Mouse (Mus musculus): ENCODE data around the gene Mrpl23. TPM values are rescaled to one million over a fixed set of nuclear protein-coding genes. Genes with fewer than 3 reads are reported as not detected.

The Mrpl23 gene
- polyA plus RNA-seq, 1 experiment from 2014 or later: 19.7 TPM

DNA sequence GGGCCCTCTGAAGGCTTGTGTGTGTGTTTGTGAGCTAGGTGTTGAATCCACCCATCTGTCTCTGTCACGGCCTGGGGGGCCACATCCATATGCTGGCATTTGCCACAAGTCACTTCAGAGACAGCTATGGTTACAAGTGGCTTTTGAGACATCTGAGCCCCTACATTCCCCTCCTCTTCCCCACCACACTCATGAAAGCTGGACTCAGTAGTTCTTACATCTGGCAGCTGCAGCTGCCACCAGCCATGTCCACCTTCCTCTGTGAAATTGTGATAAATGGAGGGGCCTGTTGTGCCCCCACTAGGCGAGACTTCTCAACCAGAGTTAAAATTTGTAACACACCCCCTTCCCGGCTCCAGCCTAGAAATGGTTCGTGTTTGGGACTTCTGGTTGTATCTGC is 5.8 kb downstream of the Mrpl23 start:
- H3K9me3 ChIP-seq (ENCODE audit: control insufficient read depth, low read length): no peaks in the 10 kb centered on the region
- no peak overlapping the region; the same call in 1 of the 2 replicates for H3K4me2 ChIP-seq (ENCODE audit: low read depth, severe bottlenecking)
- DNase-seq (ENCODE audit: low spot score): no peak
- 7% methylated on average over 4 of the region's 4 CpGs for WGBS
- peak overlapping the region; percentile 98 for H3K27ac ChIP-seq (replicated peaks; ENCODE audit: low read depth, low read length)
- H3K4me3 ChIP-seq (ENCODE audit: low read depth, low read length): no peak overlapping the region
- peaks cover 6% of the 10 kb centered on the region; the same call in 1 of the 2 replicates for H3K36me3 ChIP-seq (ENCODE audit: control insufficient read depth, insufficient read depth, low read length)
- H3K9ac ChIP-seq (ENCODE audit: low read length): peak overlapping the region; percentile 41
- peak; percentile 27; the same call in 1 of the 2 replicates for ATAC-seq (ENCODE audit: insufficient number of reproducible peaks, low FRiP score, low TSS enrichment, low read depth)
- H3K4me1 ChIP-seq (ENCODE audit: control insufficient read depth, insufficient read depth, low read length): peaks cover 76% of the 10 kb centered on the region
- H3K27me3 ChIP-seq (ENCODE audit: control insufficient read depth, insufficient read depth, low read length): no peaks in the 10 kb centered on the region

- H3K4me1 ChIP-seq (ENCODE audit: control insufficient read depth, insufficient read depth, low read length): peaks cover 76% of the 10 kb centered on the region
- no peaks in the 10 kb centered on the region for H3K9me3 ChIP-seq (ENCODE audit: control insufficient read depth, low read length)
- H3K9ac ChIP-seq (ENCODE audit: low read length): peak overlapping the region; percentile 41
- no peak overlapping the region for H3K4me3 ChIP-seq (ENCODE audit: low read depth, low read length)
- 15% methylated on average over 6 of the region's 6 CpGs for WGBS
- H3K36me3 ChIP-seq (ENCODE audit: control insufficient read depth, insufficient read depth, low read length): peaks cover 6% of the 10 kb centered on the region; the same call in 1 of the 2 replicates
- no peaks in the 10 kb centered on the region for H3K27me3 ChIP-seq (ENCODE audit: control insufficient read depth, insufficient read depth, low read length)
- DNase-seq (ENCODE audit: low spot score): no peak
- no peak overlapping the region; the same call in 1 of the 2 replicates for H3K4me2 ChIP-seq (ENCODE audit: low read depth, severe bottlenecking)
- no peak for ATAC-seq (ENCODE audit: insufficient number of reproducible peaks, low FRiP score, low TSS enrichment, low read depth)
- peak overlapping the region; percentile 98 for H3K27ac ChIP-seq (replicated peaks; ENCODE audit: low read depth, low read length)
Measured at GRCm38 (mm10) chr7:142538766-142539165, 6.3 kb downstream of the Mrpl23 start.

DNA sequence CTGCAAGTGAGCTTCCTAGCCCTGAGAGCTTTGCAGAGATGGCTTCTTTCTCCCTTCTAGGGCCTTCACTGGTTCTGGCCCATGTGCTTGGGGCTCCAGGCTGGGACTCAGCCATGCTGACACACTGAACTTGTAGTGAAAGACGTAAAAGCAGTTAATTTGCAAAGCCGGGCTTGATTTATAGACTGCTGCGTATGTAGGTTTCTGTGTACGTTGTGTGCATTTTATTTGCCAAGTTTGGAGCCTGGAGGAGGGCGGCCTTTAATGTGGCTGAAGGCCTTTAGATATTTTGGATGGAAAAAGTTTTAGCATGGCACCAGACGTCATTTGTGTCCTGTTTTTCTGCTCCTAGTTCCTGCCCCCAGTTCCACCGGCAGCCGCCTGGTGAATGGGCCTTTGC is 7.3 kb downstream of the Mrpl23 start:
- WGBS: 23% methylated on average over 8 of the region's 8 CpGs
- H3K4me3 ChIP-seq (ENCODE audit: low read depth, low read length): no peak overlapping the region

GRCm38 (mm10) chr7:142542771-142543303 is 10.4 kb downstream of the Mrpl23 start:
- 8% methylated on average over 11 of the region's 11 CpGs for WGBS
- H3K27ac ChIP-seq (replicated peaks; ENCODE audit: low read depth, low read length): peak overlapping the region; percentile 85
- H3K27me3 ChIP-seq (ENCODE audit: control insufficient read depth, insufficient read depth, low read length): no peaks in the 10 kb centered on the region
- H3K4me2 ChIP-seq (ENCODE audit: low read depth, severe bottlenecking): 0 out of 2 replicates have a peak overlapping the region, but pooled peaks have one; percentile 12
- peak overlapping the region; percentile 41 for H3K9ac ChIP-seq (ENCODE audit: low read length)
- DNase-seq (ENCODE audit: low spot score) (peak; percentile 79), ATAC-seq (ENCODE audit: insufficient number of reproducible peaks, low FRiP score, low TSS enrichment, low read depth) (peak; percentile 37)
- peaks cover 89% of the 10 kb centered on the region for H3K4me1 ChIP-seq (ENCODE audit: control insufficient read depth, insufficient read depth, low read length)
- no peaks in the 10 kb centered on the region for H3K9me3 ChIP-seq (ENCODE audit: control insufficient read depth, low read length)
- no peak overlapping the region for H3K4me3 ChIP-seq (ENCODE audit: low read depth, low read length)
- no peaks in the 10 kb centered on the region for H3K36me3 ChIP-seq (ENCODE audit: control insufficient read depth, insufficient read depth, low read length)

More for the DNA sequence above, 7.3 kb downstream of the Mrpl23 start:
- ATAC-seq (ENCODE audit: insufficient number of reproducible peaks, low FRiP score, low TSS enrichment, low read depth) (no peak), DNase-seq (ENCODE audit: low spot score) (no peak)
- Histone ChIP-seq H3K9me3 (ENCODE audit: control insufficient read depth, low read length) (no peaks in the 10 kb centered on the region), H3K27ac (replicated peaks; ENCODE audit: low read depth, low read length) (peak overlapping the region; percentile 98), H3K36me3 (ENCODE audit: control insufficient read depth, insufficient read depth, low read length) (peaks cover 6% of the 10 kb centered on the region; the same call in 1 of the 2 replicates), H3K9ac (ENCODE audit: low read length) (no peak overlapping the region), H3K27me3 (ENCODE audit: control insufficient read depth, insufficient read depth, low read length) (no peaks in the 10 kb centered on the region), H3K4me1 (ENCODE audit: control insufficient read depth, insufficient read depth, low read length) (peaks cover 75% of the 10 kb centered on the region), H3K4me2 (ENCODE audit: low read depth, severe bottlenecking) (no peak overlapping the region)

DNA sequence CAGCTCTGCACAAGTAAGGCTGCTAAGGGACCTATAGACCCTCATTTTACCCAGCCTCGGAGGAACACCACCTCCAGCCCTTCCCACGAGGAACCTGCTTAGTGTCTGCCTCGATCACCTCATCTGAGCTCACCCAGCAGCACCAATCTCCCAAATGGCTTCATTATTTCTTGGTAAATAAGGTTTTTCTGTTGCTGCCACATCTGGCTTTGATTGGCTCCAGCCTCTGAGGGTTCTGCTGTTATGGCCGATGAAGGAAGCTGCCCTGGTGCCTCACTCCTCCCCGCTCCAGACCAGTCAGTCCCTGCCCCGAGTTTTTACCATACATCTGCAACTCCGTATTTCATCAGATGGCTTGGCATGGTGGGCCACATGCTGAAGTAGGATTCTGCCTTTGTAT is 13.5 kb downstream of the Mrpl23 start:
- peak; percentile 82 for DNase-seq (ENCODE audit: low spot score)
- no peak overlapping the region for H3K4me3 ChIP-seq (ENCODE audit: low read depth, low read length)
- no peak overlapping the region for H3K4me2 ChIP-seq (ENCODE audit: low read depth, severe bottlenecking)

DNA sequence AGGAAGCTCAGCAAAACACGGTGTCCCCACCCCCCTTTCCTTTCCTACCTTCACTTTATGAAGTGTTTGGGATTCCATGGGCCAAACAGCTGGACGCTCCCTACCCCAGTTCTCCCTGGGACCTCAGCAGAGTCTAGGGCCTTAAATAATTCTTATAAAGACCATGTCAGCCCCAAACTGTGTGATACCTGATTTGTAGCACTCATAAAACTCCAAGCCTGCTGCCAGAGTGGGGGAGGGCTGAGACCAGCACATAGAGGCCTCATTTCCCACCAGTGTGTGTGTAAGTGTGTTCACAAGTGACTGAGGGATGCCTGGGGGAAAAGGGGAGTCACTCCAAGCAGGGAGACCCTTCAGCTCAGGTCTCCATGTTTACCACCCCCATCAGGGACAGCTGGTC is 15.4 kb downstream of the Mrpl23 start:
- no peaks in the 10 kb centered on the region for H3K36me3 ChIP-seq (ENCODE audit: control insufficient read depth, insufficient read depth, low read length)
- H3K9ac ChIP-seq (ENCODE audit: low read length): peak overlapping the region; percentile 0; the same call in 1 of the 2 replicates
- H3K9me3 ChIP-seq (ENCODE audit: control insufficient read depth, low read length): no peaks in the 10 kb centered on the region
- DNase-seq (ENCODE audit: low spot score): peak; percentile 87
- no peaks in the 10 kb centered on the region for H3K27me3 ChIP-seq (ENCODE audit: control insufficient read depth, insufficient read depth, low read length)
- peak overlapping the region; percentile 98 for H3K27ac ChIP-seq (replicated peaks; ENCODE audit: low read depth, low read length)
- ATAC-seq (ENCODE audit: insufficient number of reproducible peaks, low FRiP score, low TSS enrichment, low read depth): peak; percentile 82
- H3K4me2 ChIP-seq (ENCODE audit: low read depth, severe bottlenecking): no peak overlapping the region
- H3K4me3 ChIP-seq (ENCODE audit: low read depth, low read length): no peak overlapping the region
- WGBS: 3% methylated on average over 2 of the region's 2 CpGs
- H3K4me1 ChIP-seq (ENCODE audit: control insufficient read depth, insufficient read depth, low read length): peaks cover 88% of the 10 kb centered on the region

More for the DNA sequence above, 13.5 kb downstream of the Mrpl23 start:
- Histone ChIP-seq H3K9ac (ENCODE audit: low read length) (no peak overlapping the region; the same call in 1 of the 2 replicates), H3K36me3 (ENCODE audit: control insufficient read depth, insufficient read depth, low read length) (no peaks in the 10 kb centered on the region), H3K27me3 (ENCODE audit: control insufficient read depth, insufficient read depth, low read length) (no peaks in the 10 kb centered on the region), H3K4me1 (ENCODE audit: control insufficient read depth, insufficient read depth, low read length) (peaks cover 89% of the 10 kb centered on the region), H3K27ac (replicated peaks; ENCODE audit: low read depth, low read length) (peak overlapping the region; percentile 98), H3K9me3 (ENCODE audit: control insufficient read depth, low read length) (no peaks in the 10 kb centered on the region)
- ATAC-seq (ENCODE audit: insufficient number of reproducible peaks, low FRiP score, low TSS enrichment, low read depth): no peak
- WGBS: 10% methylated on average over 7 of the region's 7 CpGs

DNA sequence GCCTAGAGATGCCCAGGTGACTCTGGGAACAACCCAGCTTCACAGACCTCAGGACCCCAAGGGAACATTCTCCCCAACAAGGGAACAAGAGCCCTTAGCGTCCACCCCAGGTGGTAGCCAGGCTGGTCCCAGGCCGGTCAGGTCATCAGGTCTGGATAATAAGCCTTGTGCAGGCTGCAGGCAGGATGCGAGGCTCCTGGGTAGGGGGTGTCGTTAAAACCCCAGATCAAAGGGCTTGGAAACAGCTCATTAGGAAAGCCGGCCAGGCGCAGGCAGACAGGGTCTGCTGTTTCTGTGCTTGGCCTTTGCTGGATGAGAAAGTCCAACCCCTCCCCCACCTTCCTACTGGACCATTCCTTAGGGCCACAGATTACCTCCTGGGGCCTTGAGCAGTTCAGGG is 16.2 kb downstream of the Mrpl23 start:
- Histone ChIP-seq H3K4me2 (ENCODE audit: low read depth, severe bottlenecking) (no peak overlapping the region), H3K4me3 (ENCODE audit: low read depth, low read length) (no peak overlapping the region), H3K9ac (ENCODE audit: low read length) (peak overlapping the region; percentile 0; the same call in 1 of the 2 replicates), H3K9me3 (ENCODE audit: control insufficient read depth, low read length) (no peaks in the 10 kb centered on the region), H3K36me3 (ENCODE audit: control insufficient read depth, insufficient read depth, low read length) (no peaks in the 10 kb centered on the region), H3K27ac (replicated peaks; ENCODE audit: low read depth, low read length) (peak overlapping the region; percentile 98), H3K27me3 (ENCODE audit: control insufficient read depth, insufficient read depth, low read length) (no peaks in the 10 kb centered on the region), H3K4me1 (ENCODE audit: control insufficient read depth, insufficient read depth, low read length) (peaks cover 85% of the 10 kb centered on the region)
- no peak for ATAC-seq (ENCODE audit: insufficient number of reproducible peaks, low FRiP score, low TSS enrichment, low read depth)
- peak; percentile 86 for DNase-seq (ENCODE audit: low spot score)
- WGBS: under 1% methylated on average over 6 of the region's 6 CpGs

DNA sequence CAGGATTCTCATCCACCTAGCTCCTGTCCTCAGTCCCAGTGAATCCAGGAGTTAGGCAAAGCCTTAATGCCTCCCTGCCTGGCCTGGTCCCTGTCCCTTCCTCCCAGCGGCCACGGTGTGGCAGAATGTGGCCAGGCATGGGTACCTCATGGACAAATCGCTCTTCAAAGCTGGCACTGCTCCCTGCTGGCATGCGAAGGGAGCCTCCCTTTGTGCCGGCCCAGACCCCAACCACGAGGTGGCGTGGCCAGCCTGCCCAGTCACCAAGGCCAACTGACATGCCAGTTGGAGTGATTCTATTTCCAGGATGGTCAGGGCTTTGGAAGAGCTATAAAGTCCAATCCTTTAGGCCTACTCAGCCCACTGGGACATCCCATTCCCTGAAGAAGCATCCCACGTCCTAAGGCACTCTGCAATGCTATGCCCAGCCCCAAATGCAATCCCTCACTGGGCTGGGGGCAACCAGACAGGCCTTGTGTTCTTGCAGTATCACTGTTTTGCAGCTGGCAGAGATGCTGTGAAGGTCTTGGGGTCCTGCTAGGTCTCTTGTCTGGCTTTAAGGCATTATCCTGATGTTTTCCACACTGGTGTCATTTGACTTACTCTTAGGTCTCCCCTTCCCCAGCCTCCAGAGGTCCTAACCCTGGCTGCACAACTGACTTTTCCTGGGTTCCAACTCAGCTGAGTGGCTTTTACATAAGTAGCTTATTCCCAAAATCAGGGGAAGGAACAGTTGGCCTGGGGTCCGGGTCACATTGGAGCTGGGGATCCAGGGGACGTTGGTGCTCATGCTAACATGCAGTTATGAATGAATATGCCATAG is 17.7 kb downstream of the Mrpl23 start:
- DNase-seq (ENCODE audit: low spot score) (no peak), ATAC-seq (ENCODE audit: insufficient number of reproducible peaks, low FRiP score, low TSS enrichment, low read depth) (no peak)
- Histone ChIP-seq H3K27ac (replicated peaks; ENCODE audit: low read depth, low read length) (peak overlapping the region; percentile 98; the same call in 1 of the 2 replicates), H3K4me2 (ENCODE audit: low read depth, severe bottlenecking) (no peak overlapping the region), H3K9me3 (ENCODE audit: control insufficient read depth, low read length) (no peaks in the 10 kb centered on the region), H3K4me1 (ENCODE audit: control insufficient read depth, insufficient read depth, low read length) (peaks cover 86% of the 10 kb centered on the region), H3K36me3 (ENCODE audit: control insufficient read depth, insufficient read depth, low read length) (no peaks in the 10 kb centered on the region), H3K4me3 (ENCODE audit: low read depth, low read length) (no peak overlapping the region), H3K9ac (ENCODE audit: low read length) (no peak overlapping the region), H3K27me3 (ENCODE audit: control insufficient read depth, insufficient read depth, low read length) (no peaks in the 10 kb centered on the region)
- 87% methylated on average over 10 of the region's 10 CpGs for WGBS
